Mouse (Mus musculus): Measurements from ENCODE around the gene Tbc1d16. TPM values are rescaled to one million over a fixed set of nuclear protein-coding genes. Genes with fewer than 3 reads are reported as not detected.

The Tbc1d16 gene
- total RNA-seq, 2 experiments from 2014 or later, result 111 to 115 TPM

GRCm38 (mm10) chr11:119147153-119147552, 81.1 kb downstream of the Tbc1d16 start:
- DNase-seq (ENCODE audit: low spot score in 2 of 2), result no peak

GRCm38 (mm10) chr11:119146140-119146539, 82.2 kb downstream of the Tbc1d16 start:
- no peak for DNase-seq (ENCODE audit: low spot score in 2 of 2)

GRCm38 (mm10) chr11:119144801-119145475, 83.4 kb downstream of the Tbc1d16 start:
- DNase-seq (ENCODE audit: low spot score in 2 of 2), result no peak

DNA sequence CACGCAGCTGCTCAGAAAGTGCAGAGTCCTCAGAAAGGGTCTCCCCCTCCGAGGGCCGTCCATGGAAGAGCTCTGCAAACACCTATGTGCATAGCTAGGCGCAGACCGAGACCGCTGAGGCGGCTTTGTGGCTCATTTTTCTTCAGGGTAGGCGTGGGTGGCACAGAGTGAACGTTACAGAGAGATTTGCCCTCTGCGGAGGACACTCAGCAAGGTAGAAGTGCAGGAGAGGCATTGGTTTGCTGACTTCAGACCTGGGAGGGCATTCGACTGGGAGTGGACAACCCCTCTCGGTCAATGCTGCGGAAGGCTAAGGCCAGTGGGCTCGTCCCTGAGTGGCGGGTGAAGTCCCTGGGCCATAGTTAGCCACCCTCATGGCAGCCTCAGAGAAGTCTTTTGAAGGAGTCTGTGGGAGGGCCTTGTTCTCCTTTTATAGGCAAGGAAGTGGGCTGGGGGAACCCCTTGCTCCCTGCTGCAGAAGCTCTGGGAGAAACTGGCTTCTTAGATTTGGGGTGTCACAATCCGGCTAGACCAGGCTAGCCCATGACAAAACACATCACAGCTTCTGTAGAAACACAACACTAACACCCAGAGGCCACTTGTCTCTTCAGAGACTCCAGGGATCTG, 84.8 kb downstream of the Tbc1d16 start:
- no peak for DNase-seq (ENCODE audit: low spot score in 2 of 2)

DNA sequence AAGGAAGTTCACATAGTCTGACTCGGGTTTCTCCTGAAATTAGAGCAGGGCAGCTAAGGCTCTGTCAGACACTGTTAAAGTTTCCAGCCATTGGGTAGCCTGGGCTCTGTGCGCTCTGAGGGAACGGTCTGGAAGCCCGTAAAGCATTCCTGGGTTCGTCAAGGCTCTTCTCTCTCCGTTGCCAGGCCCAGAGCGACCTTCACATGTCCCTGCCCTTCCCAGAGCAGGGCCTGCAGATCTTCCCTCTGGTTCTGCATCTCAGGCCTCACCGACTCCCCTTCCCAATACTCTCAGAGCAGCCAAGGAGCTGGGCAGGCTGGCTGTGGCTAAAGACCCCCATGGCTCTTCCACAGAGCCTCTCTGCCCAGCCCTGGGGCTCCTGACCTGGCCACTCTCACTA, 85.7 kb downstream of the Tbc1d16 start:
- DNase-seq (ENCODE audit: low spot score in 2 of 2), result no peak

- DNase-seq (ENCODE audit: low spot score in 2 of 2), result no peak
Observed at GRCm38 (mm10) chr11:119139026-119139425, 89.3 kb downstream of the Tbc1d16 start.

GRCm38 (mm10) chr11:119138205-119138604, 90.1 kb downstream of the Tbc1d16 start:
- DNase-seq (ENCODE audit: low spot score in 2 of 2), result no peak

DNA sequence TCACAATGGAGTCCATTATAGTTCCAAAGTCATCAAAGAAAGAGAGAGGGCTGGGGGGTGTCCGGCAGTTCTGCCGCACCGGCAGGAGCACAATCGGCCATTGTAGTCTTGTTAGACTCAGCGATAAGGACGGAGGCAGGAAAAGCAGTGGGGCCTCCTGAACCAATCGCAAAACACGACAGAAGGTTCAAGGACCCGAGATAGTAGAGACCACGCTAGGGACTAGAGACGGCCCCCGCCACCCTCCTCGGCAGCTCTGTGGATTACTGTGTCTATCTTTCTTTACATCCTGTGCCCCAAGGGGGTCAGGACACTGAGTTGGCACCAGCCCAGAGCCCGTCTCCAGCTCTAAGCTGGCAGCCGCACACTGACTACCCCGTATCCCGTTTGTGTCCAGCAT, 93.7 kb downstream of the Tbc1d16 start:
- DNase-seq (ENCODE audit: low spot score in 2 of 2), result no peak

DNA sequence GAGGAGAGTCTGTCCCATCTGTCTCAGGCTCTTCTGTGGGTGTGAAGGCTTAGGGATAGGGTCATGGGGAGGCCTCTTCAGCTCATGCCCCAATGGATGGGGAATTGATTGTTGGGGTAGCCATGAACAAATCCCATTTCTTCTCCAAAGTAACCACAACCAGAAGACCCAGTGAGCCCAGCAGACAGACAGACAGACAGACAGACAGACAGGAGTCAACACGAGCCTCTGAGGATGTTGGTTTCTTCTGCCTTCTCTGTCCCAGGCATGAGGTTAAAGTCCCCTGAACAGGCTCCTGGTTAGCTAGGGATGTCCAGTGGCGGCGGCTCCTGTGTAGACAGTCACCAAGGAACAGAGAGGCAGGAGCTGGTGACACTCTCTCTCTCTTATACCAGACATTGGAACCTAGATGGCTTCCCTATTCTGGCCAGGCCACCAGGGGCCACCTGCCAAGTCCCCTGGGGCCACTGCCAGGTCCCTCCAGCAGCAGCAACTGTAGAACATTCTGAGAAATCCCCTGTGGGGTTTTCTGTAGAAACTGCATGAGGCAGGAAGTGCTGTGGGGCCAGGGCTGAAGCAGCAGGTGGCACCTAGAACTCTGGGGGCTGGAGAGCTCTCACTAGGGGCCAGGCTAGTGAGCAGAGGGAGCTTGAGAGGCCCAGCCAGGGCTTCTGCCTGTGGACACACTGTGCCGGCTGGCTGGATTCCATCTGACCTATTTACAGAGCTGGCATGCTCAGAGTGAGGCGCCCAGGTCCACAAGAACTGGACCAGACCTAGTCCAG, 94.7 kb downstream of the Tbc1d16 start:
- DNase-seq (ENCODE audit: low spot score in 2 of 2), result peak; percentile 53 to 62

DNA sequence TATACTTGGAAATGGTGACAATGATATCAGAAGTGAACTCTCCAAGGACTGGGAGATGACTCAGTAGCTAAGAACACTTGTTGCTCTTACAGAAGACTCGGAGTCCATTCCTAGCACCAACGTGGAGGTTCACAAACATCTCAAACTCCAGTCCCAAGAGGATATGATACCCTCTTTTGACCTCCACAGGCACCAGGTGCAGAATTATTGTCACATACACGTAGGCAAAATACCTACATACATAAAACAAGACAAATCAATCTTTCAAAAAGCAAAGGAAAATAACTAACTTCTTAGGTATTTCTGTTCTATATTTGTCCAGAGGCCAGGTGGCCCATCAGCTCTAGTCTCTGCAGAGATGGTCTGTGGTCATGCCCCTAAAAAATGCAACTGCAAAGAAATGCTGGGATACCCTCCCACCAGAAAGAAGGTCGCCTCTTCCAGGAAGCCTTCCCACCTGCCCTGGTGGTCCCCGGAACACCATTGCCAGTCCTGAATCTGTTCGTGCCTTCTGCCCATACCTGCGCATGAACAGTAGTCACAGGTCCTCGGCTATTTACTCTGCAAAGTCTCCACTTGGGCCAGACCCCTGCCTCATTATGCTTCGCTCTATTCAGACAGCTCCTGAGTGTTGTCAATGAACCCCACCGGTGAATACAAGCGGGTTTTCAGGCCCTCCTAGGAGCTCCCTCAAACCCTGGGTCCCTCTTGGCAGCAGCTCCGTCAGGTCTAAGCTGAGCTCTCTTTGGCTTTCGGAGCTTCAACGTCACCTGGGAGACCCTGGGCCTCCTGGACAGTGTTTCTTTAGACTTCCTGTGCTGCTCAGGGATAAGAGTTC, 95.9 kb downstream of the Tbc1d16 start:
- no peak for DNase-seq (ENCODE audit: low spot score in 2 of 2)

DNA sequence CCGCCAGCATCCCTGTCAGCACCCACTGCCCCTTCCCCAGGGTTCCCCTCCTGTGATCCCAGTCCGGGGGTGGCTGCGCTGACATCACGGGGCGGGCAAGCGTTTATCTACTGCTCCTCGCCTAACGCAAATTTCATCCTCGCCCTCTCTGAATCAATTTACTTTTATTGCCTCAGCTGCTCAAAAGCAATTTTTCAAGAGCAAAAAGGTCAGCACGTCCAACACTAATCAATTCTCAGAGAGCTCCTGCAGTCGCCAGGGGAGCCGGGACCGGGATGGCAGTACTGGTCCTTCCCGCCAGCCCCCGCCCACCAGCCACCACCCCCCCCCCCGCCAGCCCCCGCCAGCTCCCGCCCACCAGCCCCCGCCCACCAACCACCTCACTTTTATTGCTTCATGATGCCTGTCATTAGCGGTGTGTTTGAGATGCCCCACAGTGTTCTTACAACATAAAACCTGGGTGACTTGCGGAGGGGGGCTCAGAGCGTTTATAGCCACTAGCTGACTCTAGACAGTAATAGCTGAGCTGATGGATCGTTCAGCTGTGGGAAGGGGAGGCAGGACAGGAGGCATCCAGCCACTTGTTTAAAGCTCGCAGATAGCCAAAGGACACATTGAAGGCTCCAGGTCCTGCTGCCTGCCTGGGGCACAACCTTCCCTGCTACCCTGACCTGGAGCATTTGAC, 98.1 kb downstream of the Tbc1d16 start:
- DNase-seq (ENCODE audit: low spot score in 2 of 2), result no peak

DNA sequence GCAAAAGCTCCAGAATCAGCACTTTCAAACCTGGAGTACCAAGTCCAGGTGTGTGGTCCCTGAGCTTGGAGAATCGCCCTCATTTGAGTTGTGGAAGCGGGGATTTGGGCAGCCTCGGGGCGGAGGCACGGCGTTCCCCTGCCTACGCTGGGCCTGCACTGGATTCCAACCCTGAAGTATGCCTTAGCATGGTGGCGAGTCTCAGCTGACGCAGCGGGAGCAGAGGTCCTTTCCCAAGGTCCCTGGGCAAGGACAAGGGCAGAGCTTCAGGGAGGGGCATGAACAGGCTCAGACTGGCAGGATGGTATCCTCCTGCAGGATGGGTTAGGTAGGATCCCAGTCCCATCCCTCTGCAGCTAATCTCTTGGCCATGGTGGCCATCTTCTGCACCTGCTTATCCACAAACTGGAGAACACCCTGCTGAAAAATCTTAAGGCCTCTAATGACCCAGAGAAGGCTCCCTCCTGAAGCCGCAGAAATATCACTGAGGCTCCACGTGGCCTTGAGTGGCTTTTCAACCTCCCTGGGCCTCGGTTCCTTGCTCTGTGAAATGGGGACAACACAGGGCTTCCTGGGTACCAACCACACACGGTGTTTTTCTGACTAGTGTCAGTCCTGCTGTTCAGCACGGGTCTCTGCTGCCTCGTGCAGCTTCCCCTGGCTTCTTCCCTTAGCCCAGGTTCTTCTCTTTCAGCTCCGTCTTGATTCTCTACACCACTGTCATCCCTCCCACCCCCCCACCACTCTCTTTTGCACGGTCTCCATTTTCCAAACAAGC, 98.8 kb downstream of the Tbc1d16 start:
- DNase-seq (ENCODE audit: low spot score in 2 of 2), result no peak

DNA sequence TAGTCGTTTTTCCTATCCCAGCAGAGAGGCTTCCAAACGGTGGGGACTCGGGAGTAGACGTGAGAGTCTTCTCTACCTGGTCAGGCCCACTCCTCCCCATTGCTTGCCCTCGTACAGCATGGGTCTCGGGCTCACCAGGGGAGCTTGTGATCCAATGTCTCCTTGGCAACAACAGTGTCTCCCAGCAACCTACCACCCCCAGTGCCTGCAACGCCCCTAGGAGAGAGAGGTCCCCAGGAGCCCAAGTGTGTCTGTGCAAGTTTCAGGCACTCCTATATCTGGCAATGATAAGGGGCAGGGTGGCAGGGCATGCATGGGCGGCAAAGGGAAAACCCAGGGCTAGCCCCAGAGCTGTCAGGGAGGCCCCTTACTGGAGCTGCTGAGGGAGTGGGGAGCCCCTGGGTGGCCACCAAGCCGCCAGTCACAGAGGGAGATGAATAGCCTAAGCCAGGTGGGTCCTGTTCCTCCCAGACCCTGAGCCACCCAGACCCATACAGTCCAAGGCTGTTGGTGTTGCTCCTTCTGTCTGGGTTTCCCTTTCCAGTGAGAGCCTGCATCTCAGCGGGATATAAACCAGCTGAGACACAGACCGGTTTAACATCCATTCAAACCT, 99.5 kb downstream of the Tbc1d16 start:
- no peak for DNase-seq (ENCODE audit: low spot score in 2 of 2)

DNA sequence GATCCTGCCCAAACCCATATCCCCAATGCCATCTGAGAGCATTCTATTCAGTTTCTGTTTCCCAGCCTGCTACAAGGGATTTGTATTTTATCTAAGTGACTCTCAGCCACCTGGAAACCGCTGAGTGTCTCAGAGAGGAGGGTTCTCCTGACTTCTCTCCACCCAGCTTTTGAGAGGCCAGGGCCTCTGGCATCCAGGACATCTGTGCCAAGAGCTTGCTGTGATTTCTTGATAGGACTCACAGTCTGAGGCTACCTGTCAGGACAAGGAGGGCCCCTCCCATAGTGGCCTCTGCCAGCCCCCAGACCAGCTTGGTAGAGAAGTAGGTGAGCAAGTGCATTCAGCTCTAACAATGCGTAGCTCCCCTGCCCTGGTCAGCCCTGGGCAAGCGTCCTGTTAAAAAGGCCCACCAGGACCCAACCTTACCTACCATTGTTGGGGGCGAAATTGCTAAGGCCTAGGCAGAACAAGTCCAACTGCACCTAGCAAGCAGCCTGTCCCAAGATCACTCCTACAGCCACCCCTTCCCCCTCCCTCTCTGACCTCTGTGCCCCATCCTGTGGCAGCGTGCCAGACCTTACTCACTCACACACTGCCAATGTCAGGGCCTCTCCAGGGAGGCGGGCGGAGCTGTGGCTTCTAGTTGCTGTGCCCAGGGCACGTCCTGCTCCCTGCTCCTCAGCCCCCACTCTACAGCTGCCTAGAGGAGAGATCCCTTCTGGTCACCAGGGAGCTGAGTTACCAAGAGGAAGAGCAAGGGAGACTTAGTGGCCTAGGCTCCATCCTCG, 100.4 kb downstream of the Tbc1d16 start:
- DNase-seq (ENCODE audit: low spot score in 2 of 2), result no peak

DNA sequence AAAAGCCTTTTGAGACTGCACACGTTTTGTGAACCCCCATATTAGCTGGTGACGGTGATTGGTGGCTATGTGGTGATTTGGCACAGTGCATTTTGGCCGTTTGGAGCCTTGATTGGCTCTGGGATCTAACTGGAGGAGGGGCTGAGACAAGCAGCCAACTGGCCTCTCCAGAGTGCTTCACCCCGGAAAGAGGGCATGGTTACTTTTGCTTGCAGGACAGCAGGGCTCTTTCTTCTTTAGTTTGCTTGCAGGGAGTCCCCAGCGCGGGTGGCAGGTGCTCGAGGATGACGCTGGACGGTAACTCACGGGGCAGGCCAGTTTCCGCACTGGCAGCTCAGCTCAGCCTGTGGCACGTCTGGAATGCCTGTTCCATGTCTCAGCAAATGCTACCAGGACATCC, 101.2 kb downstream of the Tbc1d16 start:
- DNase-seq (ENCODE audit: low spot score in 2 of 2), result no peak

DNA sequence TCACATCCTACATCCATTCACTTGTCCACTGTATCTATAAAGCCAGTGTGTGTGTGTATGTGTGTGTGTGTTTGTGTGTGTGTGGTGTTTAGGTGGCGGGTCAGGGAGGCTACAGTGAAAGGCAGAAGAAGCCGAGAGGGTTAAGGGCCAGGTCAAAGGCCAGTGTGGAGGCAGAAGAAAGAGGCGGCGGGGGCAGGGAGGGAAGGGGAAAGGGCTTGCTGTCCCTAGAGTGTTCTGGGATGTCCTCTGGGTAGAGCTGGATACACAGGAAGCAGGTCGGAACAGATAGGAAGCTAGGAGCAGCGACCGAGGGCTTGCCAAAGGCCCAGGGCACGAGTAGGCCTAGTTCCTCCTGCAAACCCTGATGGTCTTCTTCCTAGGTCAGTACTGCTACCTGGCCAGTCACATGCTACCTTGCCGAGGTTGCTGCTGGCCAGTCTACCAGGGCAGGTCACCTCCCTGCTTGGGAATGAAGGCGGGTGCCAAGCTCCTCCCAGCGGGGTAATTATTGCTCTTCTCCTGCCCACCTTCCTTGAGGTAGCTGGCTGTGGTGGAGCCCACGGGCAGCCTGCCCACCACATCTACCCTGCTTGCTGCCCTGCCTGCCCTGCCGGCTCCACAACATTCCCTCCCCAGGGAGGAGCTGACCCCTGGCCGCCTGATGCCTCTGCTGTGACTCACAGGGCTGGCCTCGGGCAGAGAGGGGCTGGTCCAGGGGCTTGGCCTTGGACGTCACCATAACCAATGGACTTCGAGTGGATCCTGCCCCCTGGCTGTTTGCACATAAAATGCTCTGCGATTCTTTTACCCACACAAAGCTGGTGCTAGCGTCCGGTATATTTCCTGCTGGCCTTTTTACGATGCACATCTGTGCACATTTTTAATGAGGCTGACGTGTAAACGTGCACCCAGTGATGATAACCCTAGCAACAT, 102.1 kb downstream of the Tbc1d16 start:
- DNase-seq (ENCODE audit: low spot score in 2 of 2), result peak; percentile 59 to 60

DNA sequence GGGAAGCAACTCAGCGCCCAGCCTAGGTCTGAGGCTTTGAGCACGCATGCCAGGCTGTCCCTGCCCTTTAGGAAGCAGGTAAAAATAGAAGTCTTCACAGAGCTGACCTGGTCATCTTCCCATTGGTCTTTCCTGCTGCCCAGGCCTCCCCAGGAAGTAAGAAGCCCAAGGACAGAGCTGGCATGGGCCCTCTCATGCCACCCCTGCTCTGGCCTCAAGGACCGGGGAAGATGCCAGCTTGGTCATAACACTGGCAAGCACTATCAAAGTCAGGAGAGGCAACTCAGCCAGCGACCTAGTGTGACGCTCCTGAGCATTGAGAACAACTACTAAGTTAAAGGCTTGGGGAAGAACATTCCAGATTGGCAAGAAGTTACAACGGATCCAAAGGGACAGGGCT, 103.8 kb downstream of the Tbc1d16 start:
- DNase-seq (ENCODE audit: low spot score in 2 of 2), result no peak

Measured in layer of hippocampus, postnatal 10 days (tissue).